8 mouse cellular contexts compared by ENCODE assay signal in the genomic region with DNA sequence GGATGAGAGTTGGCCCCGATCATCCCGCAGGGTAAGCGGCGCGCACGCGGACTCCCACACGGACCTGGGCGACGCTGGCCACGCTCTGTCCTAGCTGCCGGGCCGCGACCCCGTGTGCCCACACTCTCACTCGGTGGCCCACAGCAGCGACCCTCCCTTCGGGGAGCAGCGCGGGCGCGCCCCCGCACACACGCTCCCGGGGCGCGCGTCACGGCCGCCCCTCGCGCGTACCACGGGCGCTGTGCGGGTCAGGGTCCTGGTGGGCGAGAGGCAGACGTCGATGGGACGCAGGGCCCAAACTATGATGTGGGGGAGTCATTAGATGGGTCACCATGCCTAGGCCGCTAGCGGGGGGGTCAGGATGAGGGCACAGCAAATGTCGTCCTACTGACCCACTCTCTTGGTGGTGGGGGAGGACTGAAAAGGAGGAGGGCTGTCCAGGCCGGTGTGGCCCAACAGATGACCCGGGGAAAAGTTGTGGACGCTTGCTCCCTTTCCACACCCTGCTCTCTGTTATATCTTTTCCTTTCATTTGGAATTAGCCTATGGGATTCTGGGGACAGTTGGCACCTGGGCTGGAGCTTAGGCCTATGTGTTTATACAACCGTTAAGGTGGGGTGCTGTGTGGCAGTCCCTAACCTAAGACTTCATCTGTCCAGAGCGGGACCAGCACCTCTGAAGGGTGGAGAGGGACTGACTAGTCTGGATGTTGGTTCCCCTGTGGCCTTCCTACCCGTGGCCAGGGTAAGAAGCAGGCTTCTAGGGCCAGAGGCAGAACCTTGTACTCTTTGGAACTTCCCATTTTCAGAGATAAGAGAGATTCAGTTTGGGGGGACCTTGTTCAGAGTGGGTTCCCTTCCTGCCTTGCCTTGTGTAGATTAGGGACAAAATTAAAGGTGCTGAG. TPM values are rescaled to one million over a fixed set of nuclear protein-coding genes. Genes with fewer than 3 reads are reported as not detected.
A peak's percentile ranks its signal among the peaks of the same experiment; 100 is the strongest.
DNase-seq lines count a peak whose midpoint lies in the region; ATAC-seq lines count a peak whose summit lies in the region.

No protein-coding gene starts in this region.

- 2% methylated on average over 29 of the region's 49 CpGs for WGBS in embryonic facial prominence, embryonic 14.5 days
- WGBS in hindbrain, embryonic 16.5 days: 2% methylated on average over 40 of the region's 49 CpGs

- DNase-seq in kidney, adult 9 months: peak; percentile 46
- DNase-seq in kidney, adult 8-10 months: no peak
- DNase-seq in MEL-GATA-1-ER (ENCODE audit: extremely low read depth, low read depth): peak; percentile 84
- no peak for DNase-seq in embryonic facial prominence, embryonic 14.5 days (ENCODE audit: low spot score)
- DNase-seq in gastrocnemius, postnatal 4 days (ENCODE audit: low spot score in 2 of 2): no peak
- DNase-seq in ovary, postnatal 14 days (ENCODE audit: low spot score): no peak

- peak overlapping the region; percentile 89 for H3K4me2 ChIP-seq in embryonic facial prominence, embryonic 14.5 days (ENCODE audit: low read depth, low read length)
- peak overlapping the region; percentile 80 for H3K4me2 ChIP-seq in hindbrain, embryonic 16.5 days (ENCODE audit: low read length)

- no peaks in the 10 kb centered on the region for H3K9me3 ChIP-seq in embryonic facial prominence, embryonic 14.5 days (ENCODE audit: control insufficient read depth, low read length)
- H3K9me3 ChIP-seq in hindbrain, embryonic 16.5 days (ENCODE audit: control insufficient read depth, low read length): no peaks in the 10 kb centered on the region

- H3K27me3 ChIP-seq in embryonic facial prominence, embryonic 14.5 days (replicated peaks; ENCODE audit: control insufficient read depth, insufficient read depth, low read length): no peaks in the 10 kb centered on the region
- H3K27me3 ChIP-seq in hindbrain, embryonic 16.5 days (replicated peaks; ENCODE audit: control insufficient read depth, insufficient read depth, low read length): no peaks in the 10 kb centered on the region

- H3K4me1 ChIP-seq in embryonic facial prominence, embryonic 14.5 days (ENCODE audit: control insufficient read depth, insufficient read depth, low read length): peaks cover 34% of the 10 kb centered on the region
- peaks cover 36% of the 10 kb centered on the region for H3K4me1 ChIP-seq in hindbrain, embryonic 16.5 days (ENCODE audit: control insufficient read depth, insufficient read depth, low read depth, low read length)

- H3K36me3 ChIP-seq in embryonic facial prominence, embryonic 14.5 days (ENCODE audit: control insufficient read depth, insufficient read depth, low read length): no peaks in the 10 kb centered on the region
- no peaks in the 10 kb centered on the region for H3K36me3 ChIP-seq in hindbrain, embryonic 16.5 days (ENCODE audit: control insufficient read depth, insufficient read depth, low read length)

- peak overlapping the region; percentile 93 for H3K4me3 ChIP-seq in embryonic facial prominence, embryonic 14.5 days (ENCODE audit: low read depth, low read length)
- peak overlapping the region; percentile 78 for H3K4me3 ChIP-seq in hindbrain, embryonic 16.5 days (ENCODE audit: low read length)

- H3K27ac ChIP-seq in embryonic facial prominence, embryonic 14.5 days (replicated peaks; ENCODE audit: low read depth, low read length): peak overlapping the region; percentile 67
- H3K27ac ChIP-seq in hindbrain, embryonic 16.5 days (ENCODE audit: low read depth, low read length): peak overlapping the region; percentile 93

- H3K9ac ChIP-seq in embryonic facial prominence, embryonic 14.5 days (ENCODE audit: low read depth, low read length): peak overlapping the region; percentile 96
- H3K9ac ChIP-seq in hindbrain, embryonic 16.5 days (ENCODE audit: low read depth, low read length): peak overlapping the region; percentile 99

- peak; percentile 58 for ATAC-seq in embryonic facial prominence, embryonic 14.5 days (ENCODE audit: low read depth)
- ATAC-seq in hindbrain, embryonic 16.5 days: peak; percentile 60
- peak; percentile 37 for ATAC-seq in megakaryocyte progenitor cell, adult 5-6 weeks (replicated peaks; ENCODE audit: poor library complexity)

RNA-seq across cellular contexts. Expression of gene Gramd4, which starts 1.7 kb away (rescaled TPM):
- 7.6 and 10.8 TPM in 2 replicates for polyA plus RNA-seq in embryonic facial prominence, embryonic 14.5 days (2014; fragmentation: Nextera tagmentation; extraction: Ambion mirVana)
- polyA plus RNA-seq in hindbrain, embryonic 16.5 days (2015; fragmentation: Nextera tagmentation; extraction: Ambion mirVana): 18.4 and 30.4 TPM in 2 replicates
- 7.1 and 7.4 TPM in 2 replicates for total RNA-seq in megakaryocyte progenitor cell, adult 5-6 weeks (2015)
- 19.7 and 20.5 TPM in 2 replicates for total RNA-seq in megakaryocyte progenitor cell, adult 5-6 weeks (2017)
- 10 to 100 TPM; 11.0 to 12.3 TPM for total RNA-seq in gastrocnemius, postnatal 4 days (2021)

RNA-seq across cellular contexts. Expression of gene Celsr1, which starts 25.6 kb away (rescaled TPM):
- 5.5 TPM in 2 replicates for polyA plus RNA-seq in embryonic facial prominence, embryonic 14.5 days (2014; fragmentation: Nextera tagmentation; extraction: Ambion mirVana)
- 0.76 and 1.2 TPM in 2 replicates for polyA plus RNA-seq in hindbrain, embryonic 16.5 days (2015; fragmentation: Nextera tagmentation; extraction: Ambion mirVana)
- total RNA-seq in megakaryocyte progenitor cell, adult 5-6 weeks (2015): 8.4 and 10.7 TPM in 2 replicates
- 4.4 and 6.6 TPM in 2 replicates for total RNA-seq in megakaryocyte progenitor cell, adult 5-6 weeks (2017)
- total RNA-seq in gastrocnemius, postnatal 4 days (2021): 1 to 10 TPM; 1.6 to 1.7 TPM

Comparison
In these comparisons a context has a peak if more than half of its experiments do, and no peak if none do; other contexts are left out.
1. DNase-seq: peak in kidney, adult 9 months (single experiment) and MEL-GATA-1-ER (single experiment); none in kidney, adult 8-10 months (0 of 2), embryonic facial prominence, embryonic 14.5 days (single experiment), gastrocnemius, postnatal 4 days (0 of 2) and ovary, postnatal 14 days (single experiment).
2. Peak in every context shown above with its lines, with median percentiles within 50 percentile points of each other: ATAC-seq.